In genomic region chr6:57278952-57279351, GRCm38 (mm10) we compare ENCODE assay signal across 13 mouse cellular contexts. TPM values are rescaled to one million over a fixed set of nuclear protein-coding genes. Genes with fewer than 3 reads are reported as not detected.
"Had no signal": no experiment of that assay in that cellular context is flagged by ENCODE, and none has a peak within 500 bp of the region (broad histone marks: within the 10 kb centered on the region; RNA-seq: fewer than 3 reads in every experiment).

No protein-coding gene starts in this region.

- DNase-seq: retina, postnatal 1 day; right cerebral cortex, adult 18-20 months; right cerebral cortex, postnatal 14 days; right cerebral cortex, postnatal 25 days; right cerebral cortex, postnatal 4 days; spleen, adult 18-20 months; thymus, adult 18-20 months; thymus, adult 2 months; thymus, postnatal 14 days; thymus, postnatal 25 days; thymus, postnatal 36 days; thymus, postnatal 4 days had no signal

RNA-seq across cellular contexts. Expression of gene Vmn1r15, which starts 21.2 kb away (rescaled TPM):
- total RNA-seq: neutrophil, adult 5-6 weeks had no signal

RNA-seq across cellular contexts. Expression of gene Vmn1r14, which starts 47.5 kb away (rescaled TPM):
- total RNA-seq: neutrophil, adult 5-6 weeks had no signal

RNA-seq across cellular contexts. Expression of gene Vmn1r16, which starts 50.3 kb away (rescaled TPM):
- total RNA-seq: neutrophil, adult 5-6 weeks had no signal
